Mouse (Mus musculus) adrenal gland, postnatal 10 days (tissue): ENCODE results near the gene Phc2. TPM values are rescaled to one million over a fixed set of nuclear protein-coding genes. Genes with fewer than 3 reads are reported as not detected.
A peak's percentile ranks its signal among the peaks of the same experiment; 100 is the strongest.

Source experiments
- DNase-seq: peaks from one replicate; pipeline ENCODE4 v3.0.0; 2021; ENCODE audit warnings: mixed read lengths
- total RNA-seq, 2 experiments: library from RNA; stranded (reverse); gene quantifications; 2 replicates each; pipeline ENCODE4 v1.2.3; 2021

Gene Phc2
- total RNA-seq, 2 experiments from 2014 or later = 76.2 to 77.8 TPM

- no peak for DNase-seq
Measured at GRCm38 (mm10) chr4:128742379-128742970, 88.0 kb downstream of the Phc2 start.

- DNase-seq = peak; percentile 50
Measured at GRCm38 (mm10) chr4:128743031-128743626, 88.6 kb downstream of the Phc2 start.

- no peak for DNase-seq
Measured at GRCm38 (mm10) chr4:128745160-128745559, 90.7 kb downstream of the Phc2 start.

DNA sequence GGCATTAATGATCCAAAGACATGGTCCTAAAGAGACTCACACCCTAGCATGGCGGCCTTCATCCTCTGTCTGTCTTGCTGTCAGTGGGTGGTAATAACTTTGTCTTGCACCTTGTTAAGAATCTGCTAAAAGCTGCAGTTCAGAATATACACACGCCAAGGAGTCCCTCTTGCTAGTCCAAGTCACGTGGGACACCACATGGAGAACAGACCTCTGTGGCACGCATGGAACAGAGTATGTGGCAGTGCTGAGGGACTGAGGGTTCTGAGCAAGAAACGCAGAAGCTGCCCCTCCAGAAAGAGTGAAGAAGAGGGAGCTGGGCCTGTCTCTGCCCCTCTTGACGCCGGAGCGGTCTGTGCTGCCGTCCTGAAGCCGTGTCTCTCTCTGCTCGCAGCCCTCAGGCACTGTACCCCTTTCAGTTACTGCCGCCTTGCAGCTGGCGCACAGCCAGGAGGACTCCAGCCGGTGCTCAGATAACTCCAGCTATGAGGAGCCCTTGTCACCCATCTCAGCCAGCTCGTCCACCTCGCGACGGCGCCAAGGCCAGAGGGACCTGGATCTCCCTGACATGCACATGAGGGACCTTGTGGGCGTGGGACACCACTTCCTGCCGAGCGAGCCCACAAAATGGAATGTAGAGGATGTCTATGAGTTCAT is 93.2 kb downstream of the Phc2 start:
- peak; percentile 75 for DNase-seq

DNA sequence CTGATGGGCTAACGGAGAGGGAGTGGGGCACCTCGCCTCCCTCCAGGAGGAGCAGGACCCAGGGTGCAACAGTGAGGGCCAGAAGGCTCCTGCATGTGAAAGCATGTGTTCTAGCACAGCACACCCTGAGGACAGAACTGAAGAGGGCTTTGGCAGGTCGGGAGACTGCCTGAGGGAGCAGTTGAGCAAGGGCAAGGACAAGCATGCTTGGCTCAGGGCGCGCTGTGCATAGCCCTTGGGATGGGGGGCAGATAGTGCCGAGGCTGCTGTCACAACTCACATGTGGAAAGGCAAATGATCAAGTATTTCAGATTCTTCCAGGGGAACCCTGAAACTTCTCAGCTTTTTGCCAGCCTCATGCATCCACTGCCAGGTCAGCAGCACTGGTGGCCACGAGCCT is 93.8 kb downstream of the Phc2 start:
- peak; percentile 76 for DNase-seq

GRCm38 (mm10) chr4:128751006-128751405 is 96.5 kb downstream of the Phc2 start:
- DNase-seq = no peak

DNA sequence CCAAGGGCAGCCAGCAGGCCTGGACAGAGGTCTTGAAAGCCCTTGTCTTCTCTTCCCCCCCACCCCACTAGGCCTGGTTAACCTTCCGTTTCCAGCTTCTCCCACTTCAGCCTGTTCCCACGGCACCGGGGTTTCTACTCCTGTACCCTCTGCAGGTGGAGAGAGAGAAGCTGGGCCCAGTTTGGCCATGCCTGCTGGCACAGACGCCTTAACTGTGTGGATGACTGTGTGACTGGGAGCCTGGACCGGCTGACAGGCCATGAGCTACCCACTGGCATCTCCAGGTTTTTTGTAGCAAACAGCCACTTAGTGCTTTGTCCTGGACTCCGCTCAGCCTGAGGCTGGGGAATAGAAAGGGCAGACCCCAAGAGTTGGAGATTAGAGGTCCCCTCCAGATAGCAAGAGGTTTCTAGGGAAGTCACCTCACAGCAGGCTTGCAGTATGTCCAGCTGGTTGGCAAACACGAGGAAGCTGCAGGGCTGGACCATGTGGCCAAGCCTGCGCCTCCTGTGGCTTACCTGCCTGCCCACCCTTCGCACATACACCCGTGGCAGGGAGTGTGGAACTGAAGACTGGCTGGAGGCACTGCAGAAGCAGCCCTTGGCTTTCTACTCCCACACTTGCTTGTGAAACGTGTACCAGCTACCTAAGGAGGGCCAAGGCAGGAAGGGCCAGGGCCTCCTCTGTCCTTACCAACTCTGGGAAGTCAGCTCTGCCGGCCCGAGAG is 97.7 kb downstream of the Phc2 start:
- DNase-seq = no peak

- DNase-seq = no peak
Measured at GRCm38 (mm10) chr4:128753571-128753970, 99.1 kb downstream of the Phc2 start.

DNA sequence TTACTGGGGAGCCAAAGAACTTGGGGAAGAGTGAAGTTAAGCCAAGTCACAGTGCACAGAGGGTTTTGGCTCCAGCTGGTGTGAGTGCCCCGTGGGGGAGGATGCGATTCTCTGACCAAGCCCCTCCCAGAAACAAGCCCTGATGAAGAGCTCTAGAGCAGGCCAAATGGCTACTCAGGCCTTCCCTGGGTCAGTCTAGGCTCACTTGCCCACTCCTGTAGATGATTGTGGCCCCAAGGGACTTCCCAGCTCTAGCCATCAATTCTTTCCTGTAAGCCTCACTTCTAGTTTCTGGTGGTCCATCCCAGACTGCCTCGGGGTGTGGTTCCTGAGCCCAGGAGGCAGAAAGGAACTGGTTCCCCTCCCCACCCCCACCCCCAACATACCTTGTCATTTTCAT is 100.6 kb downstream of the Phc2 start, which contains the start of gene A3galt2:
Gene A3galt2 (plus strand): TSS at position 301 of the 400 bp plus-strand sequence.
- no peak for DNase-seq

DNA sequence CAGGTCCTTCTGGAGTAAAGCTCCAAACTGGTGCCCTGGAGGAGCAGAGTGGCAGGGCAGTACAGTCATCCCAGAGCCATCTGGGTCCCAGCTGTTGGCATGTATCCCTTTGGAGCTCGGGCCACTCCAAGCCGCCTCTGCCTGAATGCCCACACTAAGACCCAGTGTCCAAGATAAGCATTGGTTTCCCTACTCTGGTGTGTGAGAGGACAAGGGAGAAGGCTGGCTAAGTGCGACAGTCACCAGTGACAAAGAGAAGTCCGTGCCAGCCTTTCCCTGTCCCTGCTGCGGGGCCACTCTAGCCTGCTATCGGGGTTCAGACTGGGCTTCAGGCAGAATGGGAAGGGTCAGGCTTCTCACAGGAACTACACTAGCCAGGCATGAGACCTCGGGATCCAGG is 101.4 kb downstream of the Phc2 start:
- no peak for DNase-seq

GRCm38 (mm10) chr4:128759214-128759613 is 104.7 kb downstream of the Phc2 start:
- no peak for DNase-seq

- no peak for DNase-seq
Measured at GRCm38 (mm10) chr4:128760029-128760428, 105.5 kb downstream of the Phc2 start.

GRCm38 (mm10) chr4:128766929-128767328 is 112.4 kb downstream of the Phc2 start:
- DNase-seq = no peak

- peak; percentile 54 for DNase-seq
Measured at GRCm38 (mm10) chr4:128768120-128768519, 113.6 kb downstream of the Phc2 start.

GRCm38 (mm10) chr4:128769569-128770355 is 115.3 kb downstream of the Phc2 start:
- DNase-seq = no peak

GRCm38 (mm10) chr4:128770698-128771097 is 116.2 kb downstream of the Phc2 start:
- DNase-seq = no peak

GRCm38 (mm10) chr4:128773820-128774219 is 119.3 kb downstream of the Phc2 start:
- DNase-seq = no peak

DNA sequence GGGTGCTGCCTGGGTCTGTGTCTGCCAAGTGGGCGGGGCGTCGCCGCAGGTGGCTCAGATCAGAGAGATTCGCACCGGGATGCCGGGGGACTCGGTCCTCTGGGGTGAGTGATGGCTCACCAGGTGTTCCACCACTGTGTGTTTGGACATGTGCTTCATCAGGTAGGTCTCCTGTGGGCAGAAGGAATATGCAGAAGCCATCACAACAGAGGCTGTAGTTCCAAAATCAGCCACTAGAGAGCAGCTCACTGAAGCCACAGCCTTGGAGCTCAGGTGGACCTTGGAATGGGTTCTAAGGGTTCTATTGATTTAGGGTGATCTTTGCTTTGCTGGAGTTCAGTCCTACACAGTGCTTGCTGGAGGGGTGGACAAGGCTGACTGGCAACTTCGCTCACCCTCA is 120.0 kb downstream of the Phc2 start:
- peak; percentile 61 for DNase-seq

DNA sequence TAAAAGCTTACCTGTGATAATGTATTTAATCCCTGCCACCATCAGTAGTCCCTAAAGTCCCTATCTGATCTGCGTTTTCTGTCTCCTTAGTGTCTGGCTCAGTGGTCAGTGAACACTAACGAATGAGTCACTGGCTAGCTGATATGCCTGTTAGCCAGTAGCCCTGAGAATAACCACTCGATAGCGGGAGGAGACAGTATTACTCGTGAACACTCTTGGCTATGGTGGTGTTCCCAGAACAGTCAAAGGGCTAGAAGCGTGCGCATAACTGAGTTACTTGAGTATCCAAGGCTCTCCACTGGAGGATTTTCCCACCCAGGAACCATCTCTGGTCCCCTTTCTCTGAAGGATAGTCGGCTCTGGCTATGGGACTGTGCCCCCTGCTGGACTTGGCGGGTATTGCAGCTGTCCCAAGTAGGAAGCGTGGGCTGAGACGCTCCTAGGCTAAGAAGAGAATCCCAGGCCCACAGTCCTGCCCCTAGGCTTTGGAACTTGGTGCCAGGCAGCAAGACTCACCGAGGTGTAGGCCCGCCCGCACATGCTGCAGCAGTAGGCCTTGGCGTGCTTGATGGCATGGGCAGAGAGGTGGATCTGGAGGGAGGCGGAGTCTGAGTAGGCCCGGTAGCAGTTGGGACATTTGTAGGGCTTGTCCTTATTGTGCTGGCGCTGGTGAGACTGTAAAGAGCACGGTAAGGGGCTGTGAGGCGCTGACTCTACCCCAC is 122.2 kb downstream of the Phc2 start:
- peak; percentile 90 for DNase-seq

DNA sequence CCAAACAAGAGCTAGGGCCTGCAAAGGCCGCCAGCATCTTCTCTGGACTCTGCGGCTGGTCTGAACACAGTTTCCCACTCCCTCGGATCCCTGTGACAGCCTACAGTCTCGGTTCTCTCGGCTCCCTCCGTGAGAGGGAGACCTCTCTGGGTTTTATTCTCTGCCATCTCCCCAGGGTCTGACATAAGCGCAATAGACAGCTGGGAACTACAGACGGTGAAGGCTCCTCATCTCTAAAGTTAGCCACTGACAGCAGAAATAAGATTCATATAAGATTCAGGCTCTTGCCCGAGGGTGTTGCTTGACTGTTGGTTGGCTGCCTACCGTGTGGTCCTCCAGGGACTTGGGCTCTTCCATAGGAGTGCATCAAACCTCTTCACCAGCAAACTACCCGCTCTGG is 123.1 kb downstream of the Phc2 start:
- DNase-seq = no peak

GRCm38 (mm10) chr4:128782037-128782436 is 127.5 kb downstream of the Phc2 start:
- DNase-seq = no peak

DNA sequence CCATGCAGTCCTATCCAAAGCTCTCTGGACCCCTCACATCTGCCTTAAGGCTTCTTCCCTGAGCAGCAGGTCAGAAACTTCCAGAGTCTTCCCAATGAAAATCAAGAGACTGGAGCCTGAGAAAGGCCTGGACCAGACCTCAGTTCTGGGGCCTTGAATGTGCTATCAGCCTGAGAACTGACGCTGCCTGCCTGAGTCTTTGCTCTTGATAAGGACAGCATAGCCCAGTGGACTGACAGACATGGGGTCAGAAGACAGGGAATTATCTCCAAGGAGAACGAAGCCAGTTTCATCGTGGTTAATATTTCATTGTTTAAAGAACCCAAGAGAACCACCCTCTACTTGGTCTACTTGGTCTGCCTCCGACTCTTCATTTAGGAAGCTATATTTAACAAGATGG is 128.1 kb downstream of the Phc2 start:
- no peak for DNase-seq
